ENCODE assay signal across 26 mouse cellular contexts in the genomic region with DNA sequence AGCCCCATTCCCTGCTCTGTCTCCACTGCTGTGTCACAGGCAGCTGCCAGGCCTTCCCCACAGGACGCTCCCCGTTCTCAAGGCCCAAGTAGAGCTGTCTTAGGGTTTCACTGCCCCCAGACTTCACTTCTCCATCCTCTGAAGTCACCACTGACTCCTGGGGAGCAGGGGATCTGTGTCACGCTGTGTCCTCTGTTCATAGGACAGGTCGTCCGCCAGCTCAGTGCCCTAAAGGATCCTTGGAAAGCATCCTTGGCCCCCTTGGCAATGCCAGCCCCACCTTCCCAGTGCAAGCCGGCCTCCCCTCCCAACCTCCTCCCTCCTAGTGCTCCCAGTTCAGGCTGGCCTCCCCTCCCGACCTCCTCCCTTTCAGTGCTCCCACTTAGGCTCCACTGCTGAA. TPM values are rescaled to one million over a fixed set of nuclear protein-coding genes. Genes with fewer than 3 reads are reported as not detected.
"Had no signal": no experiment of that assay in that cellular context is flagged by ENCODE, and none has a peak within 500 bp of the region (broad histone marks: within the 10 kb centered on the region; RNA-seq: fewer than 3 reads in every experiment).

No protein-coding gene starts in this region.

- ATAC-seq: intestine, embryonic 16.5 days had no signal

- H3K4me2 ChIP-seq: heart, embryonic 12.5 days; hindbrain, embryonic 13.5 days; hindbrain, embryonic 15.5 days; kidney, embryonic 15.5 days; limb, embryonic 12.5 days; liver, embryonic 11.5 days; liver, embryonic 13.5 days had no signal

- H3K27me3 ChIP-seq: heart, embryonic 12.5 days; hindbrain, embryonic 13.5 days; hindbrain, embryonic 15.5 days; kidney, embryonic 15.5 days; limb, embryonic 12.5 days; liver, embryonic 13.5 days had no signal

- H3K4me3 ChIP-seq: heart, embryonic 12.5 days; hindbrain, embryonic 13.5 days; hindbrain, embryonic 15.5 days; kidney, embryonic 15.5 days; limb, embryonic 12.5 days; liver, embryonic 13.5 days had no signal

- H3K27ac ChIP-seq: hindbrain, embryonic 13.5 days; hindbrain, embryonic 15.5 days; hindbrain, postnatal 0 days; kidney, embryonic 15.5 days; kidney, postnatal 0 days; limb, embryonic 12.5 days; liver, embryonic 13.5 days had no signal

- H3K4me1 ChIP-seq: hindbrain, embryonic 13.5 days; hindbrain, embryonic 15.5 days; kidney, embryonic 15.5 days; limb, embryonic 12.5 days had no signal

- H3K9me3 ChIP-seq: heart, embryonic 12.5 days; hindbrain, embryonic 13.5 days; hindbrain, embryonic 15.5 days; kidney, embryonic 15.5 days; limb, embryonic 12.5 days; liver, embryonic 13.5 days had no signal

- H3K9ac ChIP-seq: heart, embryonic 12.5 days; hindbrain, embryonic 13.5 days; hindbrain, embryonic 15.5 days; kidney, embryonic 15.5 days; limb, embryonic 12.5 days; liver, embryonic 13.5 days had no signal

- DNase-seq: gastrocnemius, postnatal 14 days; gastrocnemius, postnatal 36 days; heart, adult 18-20 months; heart, postnatal 10 days; heart, postnatal 36 days; kidney, adult 11 months; kidney, adult 2 months; kidney, adult 9 months; kidney, postnatal 14 days; kidney, postnatal 36 days; layer of hippocampus, adult 9-11 months; layer of hippocampus, postnatal 36 days; left cerebral cortex, postnatal 4 days; liver; liver, embryonic 13.5 days had no signal

RNA-seq across cellular contexts. Expression of gene Fam228a, which starts 28.3 kb away (rescaled TPM):
- total RNA-seq: gastrocnemius, postnatal 36 days; heart, postnatal 36 days; hematopoietic stem cell, adult 5-6 weeks had no signal
- polyA plus RNA-seq: large intestine, adult 2 months had no signal
